Mouse (Mus musculus): Measurements from ENCODE around the gene Zfyve27. TPM values are rescaled to one million over a fixed set of nuclear protein-coding genes. Genes with fewer than 3 reads are reported as not detected.

The Zfyve27 gene
- polyA plus RNA-seq (2014; fragmentation: Nextera tagmentation; extraction: Ambion mirVana): 12.7 and 17.8 TPM in 2 replicates

- Histone ChIP-seq H3K4me3 (ENCODE audit: low read length) (no peak within 1 kb of the TSS), H3K27ac (ENCODE audit: low read depth, low read length) (no peak within 1 kb of the TSS), H3K4me1 (ENCODE audit: control insufficient read depth, insufficient read depth, low read length) (peaks cover 3% of the 10 kb centered on the region; the same call in 1 of the 2 replicates), H3K9me3 (ENCODE audit: control insufficient read depth, low read length) (no peaks in the 10 kb centered on the region), H3K27me3 (ENCODE audit: control insufficient read depth, insufficient read depth, low read length) (peaks cover 2% of the 10 kb centered on the region; the same call in 1 of the 2 replicates), H3K4me2 (replicated peaks; ENCODE audit: low read depth, low read length) (no peak within 1 kb of the TSS), H3K9ac (ENCODE audit: low read depth, low read length) (no peak within 1 kb of the TSS), H3K36me3 (ENCODE audit: control insufficient read depth, insufficient read depth, low read length) (no peaks in the 10 kb centered on the region)
- 23% methylated on average over 5 of the region's 5 CpGs for WGBS
- ATAC-seq (ENCODE audit: low FRiP score, low TSS enrichment): no peak
Measured at GRCm38 (mm10) chr19:42163764-42164163, at the start of gene Zfyve27. Gene Zfyve27, plus strand, starts transcription at chr19:42163951.

- Histone ChIP-seq H3K4me2 (replicated peaks; ENCODE audit: low read depth, low read length) (no peak overlapping the region), H3K4me3 (ENCODE audit: low read length) (no peak overlapping the region), H3K27ac (ENCODE audit: low read depth, low read length) (no peak overlapping the region), H3K4me1 (ENCODE audit: control insufficient read depth, insufficient read depth, low read length) (no peaks in the 10 kb centered on the region), H3K9ac (ENCODE audit: low read depth, low read length) (no peak overlapping the region), H3K27me3 (ENCODE audit: control insufficient read depth, insufficient read depth, low read length) (no peaks in the 10 kb centered on the region), H3K9me3 (ENCODE audit: control insufficient read depth, low read length) (no peaks in the 10 kb centered on the region), H3K36me3 (ENCODE audit: control insufficient read depth, insufficient read depth, low read length) (peaks cover 66% of the 10 kb centered on the region)
- ATAC-seq (ENCODE audit: low FRiP score, low TSS enrichment): no peak
- WGBS: 83% methylated on average over 4 of the region's 4 CpGs
Measured at GRCm38 (mm10) chr19:42115783-42116335, 47.9 kb upstream of the Zfyve27 start.

- H3K4me1 ChIP-seq (ENCODE audit: control insufficient read depth, insufficient read depth, low read length): no peaks in the 10 kb centered on the region
- no peaks in the 10 kb centered on the region for H3K9me3 ChIP-seq (ENCODE audit: control insufficient read depth, low read length)
- H3K9ac ChIP-seq (ENCODE audit: low read depth, low read length): no peak overlapping the region
- H3K4me2 ChIP-seq (replicated peaks; ENCODE audit: low read depth, low read length): no peak overlapping the region
- WGBS: 94% methylated on average over 9 of the region's 9 CpGs
- H3K27me3 ChIP-seq (ENCODE audit: control insufficient read depth, insufficient read depth, low read length): no peaks in the 10 kb centered on the region
- H3K36me3 ChIP-seq (ENCODE audit: control insufficient read depth, insufficient read depth, low read length): peaks cover 83% of the 10 kb centered on the region
- no peak overlapping the region for H3K27ac ChIP-seq (ENCODE audit: low read depth, low read length)
- no peak overlapping the region for H3K4me3 ChIP-seq (ENCODE audit: low read length)
- no peak for ATAC-seq (ENCODE audit: low FRiP score, low TSS enrichment)
Measured at GRCm38 (mm10) chr19:42118142-42118541, 45.6 kb upstream of the Zfyve27 start.

DNA sequence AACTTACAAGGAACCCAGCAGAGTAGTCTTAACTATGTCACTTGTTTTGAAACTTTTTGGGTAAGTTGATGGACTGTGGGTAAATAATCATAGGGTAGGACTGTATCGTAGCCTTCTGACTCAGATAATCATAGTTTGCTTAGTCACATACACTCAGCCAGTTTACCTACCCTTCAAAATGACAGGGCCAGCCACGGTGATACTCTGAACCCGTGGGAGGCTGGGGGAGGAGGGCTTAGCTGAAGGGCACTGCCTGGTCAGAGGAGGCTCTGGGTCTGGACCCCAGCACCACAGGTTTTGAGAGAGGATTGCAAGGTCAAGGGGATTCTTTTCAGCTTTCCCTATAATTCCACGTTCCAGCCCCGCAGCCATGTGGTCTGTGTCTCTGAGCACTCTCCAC lies 45.2 kb upstream of the Zfyve27 start:
- Histone ChIP-seq H3K36me3 (ENCODE audit: control insufficient read depth, insufficient read depth, low read length) (peaks cover 83% of the 10 kb centered on the region), H3K9ac (ENCODE audit: low read depth, low read length) (no peak overlapping the region)
- WGBS: 67% methylated on average over 5 of the region's 5 CpGs

DNA sequence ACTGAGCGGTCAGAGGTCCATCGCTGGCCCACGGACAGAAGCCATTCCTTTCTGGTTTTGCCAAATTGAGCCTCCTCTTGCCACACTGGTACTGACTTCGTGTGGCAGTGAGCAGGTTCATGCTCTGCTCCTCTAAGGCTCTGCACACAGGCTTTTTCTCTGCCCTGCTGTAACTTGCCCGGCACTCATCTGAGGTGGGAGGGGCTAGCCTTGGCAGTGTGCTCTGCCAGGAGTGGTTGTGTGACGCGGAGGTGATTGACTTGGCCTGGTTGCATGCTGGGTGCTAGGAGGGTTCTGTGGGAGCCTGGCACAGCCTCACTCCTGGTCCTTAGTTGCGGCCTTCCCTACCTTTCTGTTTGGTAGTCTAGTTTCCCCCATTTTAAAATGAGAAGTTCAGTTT lies 43.3 kb upstream of the Zfyve27 start:
- Histone ChIP-seq H3K9ac (ENCODE audit: low read depth, low read length) (no peak overlapping the region), H3K9me3 (ENCODE audit: control insufficient read depth, low read length) (no peaks in the 10 kb centered on the region), H3K4me2 (replicated peaks; ENCODE audit: low read depth, low read length) (no peak overlapping the region), H3K4me3 (ENCODE audit: low read length) (no peak overlapping the region), H3K27me3 (ENCODE audit: control insufficient read depth, insufficient read depth, low read length) (no peaks in the 10 kb centered on the region), H3K4me1 (ENCODE audit: control insufficient read depth, insufficient read depth, low read length) (no peaks in the 10 kb centered on the region), H3K27ac (ENCODE audit: low read depth, low read length) (no peak overlapping the region), H3K36me3 (ENCODE audit: control insufficient read depth, insufficient read depth, low read length) (peaks cover 78% of the 10 kb centered on the region)
- WGBS: 94% methylated on average over 8 of the region's 8 CpGs
- ATAC-seq (ENCODE audit: low FRiP score, low TSS enrichment): no peak

More for the DNA sequence above, 45.2 kb upstream of the Zfyve27 start:
- Histone ChIP-seq H3K4me2 (replicated peaks; ENCODE audit: low read depth, low read length) (no peak overlapping the region), H3K9me3 (ENCODE audit: control insufficient read depth, low read length) (no peaks in the 10 kb centered on the region), H3K27me3 (ENCODE audit: control insufficient read depth, insufficient read depth, low read length) (no peaks in the 10 kb centered on the region), H3K27ac (ENCODE audit: low read depth, low read length) (no peak overlapping the region), H3K4me1 (ENCODE audit: control insufficient read depth, insufficient read depth, low read length) (no peaks in the 10 kb centered on the region), H3K4me3 (ENCODE audit: low read length) (no peak overlapping the region)
- ATAC-seq (ENCODE audit: low FRiP score, low TSS enrichment): no peak

DNA sequence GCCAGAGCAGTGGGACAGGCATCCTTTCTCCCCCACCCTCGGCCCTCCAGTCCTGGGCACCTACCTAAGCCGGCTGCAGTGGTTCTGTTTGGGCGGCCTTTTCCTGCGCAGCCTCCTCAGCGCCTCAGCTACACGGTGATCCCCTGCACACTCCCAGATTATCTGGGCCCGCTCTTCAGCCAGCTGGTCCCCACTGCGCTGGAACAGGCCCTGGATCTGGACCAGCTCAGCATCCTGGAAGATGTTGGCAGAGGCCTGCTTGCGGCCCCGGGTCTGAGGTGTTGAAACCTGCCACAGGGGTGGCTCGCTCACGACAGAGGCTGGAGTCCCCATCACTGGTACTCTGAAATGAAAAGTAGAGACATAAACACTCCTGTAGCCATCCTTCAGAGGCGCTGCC lies 39.1 kb upstream of the Zfyve27 start:
- no peaks in the 10 kb centered on the region for H3K9me3 ChIP-seq (ENCODE audit: control insufficient read depth, low read length)
- H3K4me1 ChIP-seq (ENCODE audit: control insufficient read depth, insufficient read depth, low read length): peaks cover under 1% of the 10 kb centered on the region; the same call in 1 of the 2 replicates
- H3K9ac ChIP-seq (ENCODE audit: low read depth, low read length): no peak overlapping the region
- H3K36me3 ChIP-seq (ENCODE audit: control insufficient read depth, insufficient read depth, low read length): peaks cover 48% of the 10 kb centered on the region
- no peak overlapping the region for H3K27ac ChIP-seq (ENCODE audit: low read depth, low read length)
- ATAC-seq (ENCODE audit: low FRiP score, low TSS enrichment): no peak
- H3K4me3 ChIP-seq (ENCODE audit: low read length): no peak overlapping the region
- WGBS: 89% methylated on average over 13 of the region's 13 CpGs
- no peaks in the 10 kb centered on the region for H3K27me3 ChIP-seq (ENCODE audit: control insufficient read depth, insufficient read depth, low read length)
- no peak overlapping the region for H3K4me2 ChIP-seq (replicated peaks; ENCODE audit: low read depth, low read length)

DNA sequence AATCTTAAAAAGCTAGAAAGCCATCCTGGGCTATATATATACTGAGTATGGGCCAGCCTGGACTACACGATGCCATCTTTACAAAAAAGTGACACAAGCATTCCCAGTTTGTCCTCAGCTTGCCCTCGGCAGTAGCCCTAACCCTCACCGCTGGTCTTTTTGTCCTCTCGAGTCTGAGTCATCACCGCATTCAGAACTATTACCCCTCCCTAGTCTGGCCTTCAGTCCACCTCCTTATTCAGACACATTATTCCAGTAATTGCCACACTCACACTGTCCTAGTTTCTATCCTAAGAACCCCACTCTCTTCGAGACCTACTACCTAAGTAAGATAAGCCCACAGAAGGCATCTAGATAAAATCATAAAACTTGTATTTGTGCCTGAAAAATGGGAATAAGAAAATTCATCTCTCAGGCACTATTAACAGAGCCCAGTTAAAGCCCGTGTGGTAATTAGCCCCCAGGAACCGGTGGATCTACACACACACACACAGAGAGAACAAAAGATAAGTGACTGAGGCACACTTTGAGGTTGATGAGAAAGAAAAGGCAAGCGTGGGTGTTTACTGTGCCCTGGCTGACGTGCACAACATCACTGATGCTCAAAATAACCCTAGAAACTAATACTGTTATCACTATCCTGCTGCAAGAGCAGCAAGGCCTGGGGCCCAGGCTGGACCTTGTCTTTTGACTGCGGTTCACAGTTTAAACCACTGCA lies 38.1 kb upstream of the Zfyve27 start:
- WGBS: 87% methylated on average over 11 of the region's 11 CpGs
- no peak overlapping the region for H3K4me2 ChIP-seq (replicated peaks; ENCODE audit: low read depth, low read length)
- H3K4me1 ChIP-seq (ENCODE audit: control insufficient read depth, insufficient read depth, low read length): peaks cover 2% of the 10 kb centered on the region; the same call in 1 of the 2 replicates
- H3K36me3 ChIP-seq (ENCODE audit: control insufficient read depth, insufficient read depth, low read length): peaks cover 38% of the 10 kb centered on the region
- H3K9me3 ChIP-seq (ENCODE audit: control insufficient read depth, low read length): no peaks in the 10 kb centered on the region
- no peaks in the 10 kb centered on the region for H3K27me3 ChIP-seq (ENCODE audit: control insufficient read depth, insufficient read depth, low read length)
- no peak overlapping the region for H3K27ac ChIP-seq (ENCODE audit: low read depth, low read length)
- H3K9ac ChIP-seq (ENCODE audit: low read depth, low read length): no peak overlapping the region
- H3K4me3 ChIP-seq (ENCODE audit: low read length): no peak overlapping the region
- no peak for ATAC-seq (ENCODE audit: low FRiP score, low TSS enrichment)

- H3K27ac ChIP-seq (ENCODE audit: low read depth, low read length): no peak overlapping the region
- no peaks in the 10 kb centered on the region for H3K9me3 ChIP-seq (ENCODE audit: control insufficient read depth, low read length)
- WGBS: 93% methylated on average over 6 of the region's 6 CpGs
- no peak overlapping the region for H3K9ac ChIP-seq (ENCODE audit: low read depth, low read length)
- H3K4me1 ChIP-seq (ENCODE audit: control insufficient read depth, insufficient read depth, low read length): peaks cover 2% of the 10 kb centered on the region; the same call in 1 of the 2 replicates
- H3K4me2 ChIP-seq (replicated peaks; ENCODE audit: low read depth, low read length): no peak overlapping the region
- H3K36me3 ChIP-seq (ENCODE audit: control insufficient read depth, insufficient read depth, low read length): peaks cover 33% of the 10 kb centered on the region
- H3K4me3 ChIP-seq (ENCODE audit: low read length): no peak overlapping the region
- ATAC-seq (ENCODE audit: low FRiP score, low TSS enrichment): no peak
- H3K27me3 ChIP-seq (ENCODE audit: control insufficient read depth, insufficient read depth, low read length): no peaks in the 10 kb centered on the region
Measured at GRCm38 (mm10) chr19:42126219-42126605, 37.5 kb upstream of the Zfyve27 start.

- Histone ChIP-seq H3K27me3 (ENCODE audit: control insufficient read depth, insufficient read depth, low read length) (no peaks in the 10 kb centered on the region), H3K27ac (ENCODE audit: low read depth, low read length) (no peak overlapping the region), H3K36me3 (ENCODE audit: control insufficient read depth, insufficient read depth, low read length) (peaks cover 25% of the 10 kb centered on the region), H3K4me2 (replicated peaks; ENCODE audit: low read depth, low read length) (no peak overlapping the region), H3K4me3 (ENCODE audit: low read length) (no peak overlapping the region), H3K9ac (ENCODE audit: low read depth, low read length) (no peak overlapping the region), H3K4me1 (ENCODE audit: control insufficient read depth, insufficient read depth, low read length) (peaks cover 2% of the 10 kb centered on the region; the same call in 1 of the 2 replicates), H3K9me3 (ENCODE audit: control insufficient read depth, low read length) (no peaks in the 10 kb centered on the region)
- 90% methylated on average over 5 of the region's 5 CpGs for WGBS
- ATAC-seq (ENCODE audit: low FRiP score, low TSS enrichment): no peak
Measured at GRCm38 (mm10) chr19:42127024-42127423, 36.7 kb upstream of the Zfyve27 start.
